Comparison of ENCODE assay signal across 9 mouse cellular contexts in genomic region chrX:170674229-170674771, GRCm38 (mm10). TPM values are rescaled to one million over a fixed set of nuclear protein-coding genes. Genes with fewer than 3 reads are reported as not detected.
A peak's percentile ranks its signal among the peaks of the same experiment; 100 is the strongest.
DNase-seq lines count a peak whose midpoint lies in the region; ATAC-seq lines count a peak whose summit lies in the region.
"Had no signal": no experiment of that assay in that cellular context is flagged by ENCODE, and none has a peak within 500 bp of the region (broad histone marks: within the 10 kb centered on the region; RNA-seq: fewer than 3 reads in every experiment).

No protein-coding gene starts in this region.

- no peaks in the 10 kb centered on the region for H3K27me3 ChIP-seq in forebrain, embryonic 12.5 days
- H3K27me3 ChIP-seq in intestine, embryonic 15.5 days (replicated peaks) = no peaks in the 10 kb centered on the region
- no peaks in the 10 kb centered on the region for H3K27me3 ChIP-seq in midbrain, embryonic 10.5 days (ENCODE audit: low read depth, poor library complexity, severe bottlenecking)

- H3K4me3 ChIP-seq in forebrain, embryonic 12.5 days (replicated peaks) = peak overlapping the region; percentile 7; the same call in 1 of the 2 replicates
- 0 out of 2 replicates have a peak overlapping the region, but pooled peaks have one; percentile 12 for H3K4me3 ChIP-seq in intestine, embryonic 15.5 days (replicated peaks)
- H3K4me3 ChIP-seq in midbrain, embryonic 10.5 days = peak overlapping the region; percentile 38; the same call in 1 of the 2 replicates
- H3K4me3 ChIP-seq: erythroblast, embryonic 14.5 days had no signal

- H3K4me1 ChIP-seq in forebrain, embryonic 12.5 days = no peaks in the 10 kb centered on the region
- no peaks in the 10 kb centered on the region for H3K4me1 ChIP-seq in intestine, embryonic 15.5 days (replicated peaks)
- no peaks in the 10 kb centered on the region for H3K4me1 ChIP-seq in midbrain, embryonic 10.5 days

- H3K9me3 ChIP-seq in forebrain, embryonic 12.5 days = peaks cover 52% of the 10 kb centered on the region
- peaks cover 34% of the 10 kb centered on the region for H3K9me3 ChIP-seq in intestine, embryonic 15.5 days
- peaks cover 56% of the 10 kb centered on the region for H3K9me3 ChIP-seq in midbrain, embryonic 10.5 days (replicated peaks)

- peak; percentile 70 for DNase-seq in cerebellum, adult 11-12 months
- DNase-seq in right cerebral cortex, adult 18-20 months = peak; percentile 24
- DNase-seq in right cerebral cortex, adult 2 months (ENCODE audit: low spot score in 2 of 2) = no peak
- DNase-seq in midbrain, embryonic 10.5 days (ENCODE audit: low spot score) = peak; percentile 47
- DNase-seq in testis, postnatal 10 days (ENCODE audit: low spot score) = peak; percentile 81

- no peak overlapping the region for H3K9ac ChIP-seq in forebrain, embryonic 12.5 days
- no peak overlapping the region for H3K9ac ChIP-seq in intestine, embryonic 15.5 days

- no peak for ATAC-seq in cerebellum, adult (ENCODE audit: insufficient number of reproducible peaks, low FRiP score, low TSS enrichment)
- ATAC-seq in forebrain, embryonic 12.5 days (ENCODE audit: low FRiP score) = peak; percentile 60
- ATAC-seq in intestine, embryonic 15.5 days = peak; percentile 80

- no peak overlapping the region for H3K4me2 ChIP-seq in forebrain, embryonic 12.5 days
- H3K4me2 ChIP-seq in intestine, embryonic 15.5 days (replicated peaks) = no peak overlapping the region

- WGBS in forebrain, embryonic 12.5 days = 79% methylated on average over 27 of the region's 27 CpGs
- 78% methylated on average over 27 of the region's 27 CpGs for WGBS in intestine, embryonic 15.5 days
- WGBS in midbrain, embryonic 10.5 days = 81% methylated on average over 27 of the region's 27 CpGs

- H3K36me3 ChIP-seq in forebrain, embryonic 12.5 days (replicated peaks) = peaks cover 44% of the 10 kb centered on the region
- H3K36me3 ChIP-seq in intestine, embryonic 15.5 days = peaks cover 6% of the 10 kb centered on the region
- peaks cover 48% of the 10 kb centered on the region for H3K36me3 ChIP-seq in midbrain, embryonic 10.5 days

- H3K27ac ChIP-seq in forebrain, embryonic 12.5 days = no peak overlapping the region
- H3K27ac ChIP-seq in intestine, embryonic 15.5 days = no peak overlapping the region
- H3K27ac ChIP-seq in midbrain, embryonic 10.5 days (replicated peaks) = no peak overlapping the region

RNA-seq across cellular contexts. Expression of gene Asmt, which starts 1.9 kb away (rescaled TPM):
- not detected in 2 replicates for polyA plus RNA-seq in forebrain, embryonic 12.5 days (2016; fragmentation: Nextera tagmentation; extraction: Ambion mirVana)
- polyA plus RNA-seq in intestine, embryonic 15.5 days (2015; fragmentation: Nextera tagmentation; extraction: Ambion mirVana) = not detected in 2 replicates
- polyA plus RNA-seq in midbrain, embryonic 10.5 days (2016; fragmentation: Nextera tagmentation; extraction: Ambion mirVana) = not detected in 2 replicates
- polyA plus RNA-seq: erythroblast, embryonic 14.5 days had no signal

Comparison
In these comparisons a context has a peak if more than half of its experiments do, and no peak if none do; other contexts are left out.
1. DNase-seq: peak in cerebellum, adult 11-12 months (single experiment), right cerebral cortex, adult 18-20 months (single experiment), midbrain, embryonic 10.5 days (single experiment) and testis, postnatal 10 days (single experiment); none in right cerebral cortex, adult 2 months (0 of 2).
2. Peak in every context shown above with its lines, with median percentiles within 50 percentile points of each other: H3K4me3 ChIP-seq.